Mouse (Mus musculus) limb, embryonic 14.5 days (tissue): ENCODE results near the gene Ugt1a7c. TPM values are rescaled to one million over a fixed set of nuclear protein-coding genes. Genes with fewer than 3 reads are reported as not detected.
"Not testable (repeated sequence)": the region's sequence is repeated elsewhere in the genome, so short reads cannot be mapped to it uniquely, and the experiment has no call there.

Experiments
- ATAC-seq: fragments of 200-750 bp; cut with Nextera tagmentation; 2 replicates; pipeline ENCODE4 v1.8.0; 2017; ENCODE audit warnings: low read depth, moderate number of reproducible peaks, moderate TSS enrichment; ENCODE audit not compliant: low FRiP score
- DNase-seq: peaks from one replicate; pipeline ENCODE4 v3.0.0-alpha.2; 2015; ENCODE audit warnings: low spot score
- H3K27ac ChIP-seq: fragments of 300-500 bp; sonication (generic); replicated peaks from 2 replicates; pipeline ENCODE4 v1.5.1; 2014; ENCODE audit warnings: low read depth, mild to moderate bottlenecking, low read length, moderate library complexity, mixed read lengths
- H3K27me3 ChIP-seq: fragments of 300-500 bp; sonication (generic); 2 replicates; pipeline ENCODE4 v1.6.1; 2014; ENCODE audit warnings: low read length, mixed read lengths; ENCODE audit not compliant: control insufficient read depth, insufficient read depth
- H3K36me3 ChIP-seq: fragments of 300-500 bp; sonication (generic); 2 replicates; pipeline ENCODE4 v1.6.1; 2014; ENCODE audit warnings: mild to moderate bottlenecking, low read length, moderate library complexity, mixed read lengths; ENCODE audit not compliant: control insufficient read depth, insufficient read depth
- H3K4me1 ChIP-seq: fragments of 300-500 bp; sonication (generic); 2 replicates; pipeline ENCODE4 v1.6.1; 2014; ENCODE audit warnings: antibody characterized with exemption, low read length, mixed read lengths; ENCODE audit not compliant: control insufficient read depth, insufficient read depth
- H3K4me2 ChIP-seq: fragments of 300-500 bp; sonication (generic); replicated peaks from 2 replicates; pipeline ENCODE4 v1.6.1; 2014; ENCODE audit warnings: low read depth, mild to moderate bottlenecking, low read length, moderate library complexity; ENCODE audit not compliant: severe bottlenecking
- H3K4me3 ChIP-seq: fragments of 300-500 bp; sonication (generic); replicated peaks from 2 replicates; pipeline ENCODE4 v1.5.1; 2014; ENCODE audit warnings: low read length
- H3K9ac ChIP-seq: fragments of 300-500 bp; sonication (generic); 2 replicates; pipeline ENCODE4 v1.6.1; 2014; ENCODE audit warnings: mild to moderate bottlenecking, low read depth, low read length, moderate library complexity; ENCODE audit not compliant: severe bottlenecking
- H3K9me3 ChIP-seq: fragments of 300-500 bp; sonication (generic); 2 replicates; pipeline ENCODE4 v1.6.1; 2016; ENCODE audit warnings: low read length; ENCODE audit not compliant: control insufficient read depth
- POLR2A ChIP-seq: fragments of 200-500 bp; IDR thresholded peaks from 2 replicates; pipeline ENCODE4 v1.8.0; 2012; ENCODE audit warnings: inconsistent platforms, mild to moderate bottlenecking, moderate library complexity, borderline replicate concordance; ENCODE audit not compliant: insufficient read depth, insufficient read length; ENCODE audit errors: extremely low read depth
- WGBS: fragments of 180-500 bp; shearing (Covaris S2); extraction: QIAGEN DNeasy Blood & Tissue Kit; methylation state at CpG from one replicate; pipeline ENCODE4 v1.1.7; 2014; 5-methylcytosine and 5-hydroxymethylcytosine counted together
- polyA plus RNA-seq, 2 experiments: library from polyadenylated mRNA; depleted of rRNA in 1 of 2; stranded (reverse) in 1 of 2; unstranded in 1 of 2; fragments of >200 nt; fragmentation: Nextera tagmentation in 1 of 2; extraction: Ambion mirVana in 1 of 2; gene quantifications; 2 replicates each; pipeline versions ENCODE4 v1.2.1 to v1.2.3; 2012 to 2014

Gene Ugt1a7c
- polyA plus RNA-seq, 2 experiments: 2.2 to 2.6 TPM

DNA sequence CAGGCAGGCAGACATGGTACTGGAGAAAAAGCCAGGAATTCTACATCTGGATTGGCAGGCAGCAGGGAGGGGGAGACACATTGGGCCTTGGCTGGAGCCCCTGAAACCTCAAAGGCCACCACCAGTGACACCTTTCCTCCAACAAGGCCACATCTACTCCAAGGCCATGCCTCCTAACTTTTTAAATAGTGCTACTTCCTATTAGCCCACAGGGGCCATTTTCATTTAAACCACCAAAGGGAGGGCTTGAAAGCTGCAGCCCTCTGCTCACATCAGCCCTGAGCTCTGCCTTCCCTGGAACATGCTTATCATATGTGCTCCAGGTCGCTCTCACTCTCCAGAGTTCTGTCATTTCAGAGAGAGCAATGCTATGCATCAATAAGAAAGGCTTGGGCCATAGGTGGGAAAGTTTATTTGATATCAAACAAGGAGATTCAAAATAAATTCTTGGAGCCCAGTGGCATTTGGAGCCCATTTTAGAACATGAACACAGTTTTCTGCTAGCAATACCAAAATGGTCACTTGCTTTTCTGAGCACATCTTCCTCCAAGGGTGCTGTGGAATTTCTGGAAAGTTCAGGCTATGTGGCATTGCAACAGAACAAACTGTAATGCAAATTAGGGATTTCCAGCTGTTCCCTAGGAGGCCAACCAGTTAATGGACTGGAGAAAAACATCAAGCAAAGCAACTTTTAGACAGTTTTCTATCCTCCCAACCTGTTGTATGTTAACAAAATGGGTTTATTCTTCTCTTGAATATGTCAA, 10.0 kb downstream of the Ugt1a7c start:
- H3K27me3 ChIP-seq: no peaks in the 10 kb centered on the region
- no peak overlapping the region for H3K4me3 ChIP-seq
- DNase-seq (no peak), ATAC-seq (no peak)
- no peak overlapping the region for H3K9ac ChIP-seq
- no peak overlapping the region for H3K27ac ChIP-seq
- no peak for TF ChIP-seq POLR2A
- H3K9me3 ChIP-seq: no peaks in the 10 kb centered on the region
- H3K4me1 ChIP-seq: no peaks in the 10 kb centered on the region
- no peak overlapping the region for H3K4me2 ChIP-seq
- H3K36me3 ChIP-seq: no peaks in the 10 kb centered on the region
- WGBS: 84% methylated on average over 1 of the region's 1 CpGs

GRCm38 (mm10) chr1:88105656-88106055, 10.8 kb downstream of the Ugt1a7c start:
- ATAC-seq (no peak), DNase-seq (no peak)
- H3K36me3 ChIP-seq: no peaks in the 10 kb centered on the region
- WGBS: 69% methylated on average over 2 of the region's 2 CpGs
- no peaks in the 10 kb centered on the region for H3K9me3 ChIP-seq
- TF ChIP-seq POLR2A: no peak
- H3K27me3 ChIP-seq: no peaks in the 10 kb centered on the region
- H3K4me1 ChIP-seq: no peaks in the 10 kb centered on the region
- no peak overlapping the region for H3K27ac ChIP-seq
- no peak overlapping the region for H3K4me3 ChIP-seq
- H3K4me2 ChIP-seq: no peak overlapping the region
- H3K9ac ChIP-seq: no peak overlapping the region

DNA sequence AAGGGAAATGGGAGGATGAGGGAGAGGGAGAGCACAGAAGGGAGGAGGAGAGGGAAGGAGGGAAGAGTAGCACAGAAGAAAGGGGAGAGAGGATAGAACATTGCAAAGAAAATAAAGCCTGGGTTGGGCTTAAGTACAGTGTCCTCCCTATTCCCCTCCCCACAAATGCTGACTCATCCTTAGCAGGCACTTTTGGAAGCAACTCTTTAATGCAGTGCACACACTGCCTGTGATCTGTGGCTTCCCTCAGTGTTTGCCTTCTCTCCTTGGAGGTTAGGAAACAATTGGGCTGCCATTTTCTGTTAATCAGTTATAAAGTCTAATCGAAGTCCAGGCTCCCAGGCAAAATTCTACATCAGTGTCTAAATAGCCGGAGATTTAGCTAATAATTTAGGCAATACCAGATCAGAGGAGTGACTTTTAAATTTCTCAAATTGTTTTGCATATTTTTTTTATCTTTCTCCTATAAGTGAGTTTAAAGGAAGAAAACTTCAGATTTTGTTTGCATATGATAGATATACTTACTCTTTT, 14.2 kb downstream of the Ugt1a7c start:
- H3K4me1 ChIP-seq, H3K27ac ChIP-seq, ATAC-seq, H3K4me3 ChIP-seq, H3K9ac ChIP-seq, H3K4me2 ChIP-seq, H3K27me3 ChIP-seq, DNase-seq, H3K9me3 ChIP-seq, H3K36me3 ChIP-seq: not testable (repeated sequence)
- 87% methylated on average over 2 of the region's 2 CpGs for WGBS

DNA sequence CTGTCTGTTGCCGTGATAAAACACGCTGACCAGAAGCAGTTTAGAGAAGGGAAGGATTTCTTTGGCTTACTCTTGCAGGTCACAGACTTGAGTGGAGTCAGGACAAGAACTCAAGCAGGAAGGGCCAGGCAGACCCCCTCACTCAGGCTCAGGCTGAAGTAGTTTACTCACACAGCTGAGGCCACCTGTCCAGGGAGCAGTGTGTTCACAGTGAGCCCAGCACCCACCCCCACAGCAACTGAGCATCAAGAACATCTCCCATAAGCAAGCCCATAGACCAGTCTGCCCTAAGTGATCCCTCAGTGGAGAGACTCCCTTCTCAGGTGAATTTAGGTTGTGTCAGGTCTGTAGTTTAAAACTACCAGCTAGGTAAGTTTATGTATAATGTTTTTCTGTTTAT, 14.7 kb downstream of the Ugt1a7c start:
- H3K9ac ChIP-seq, H3K4me3 ChIP-seq, H3K4me1 ChIP-seq, DNase-seq, H3K9me3 ChIP-seq, ATAC-seq, H3K4me2 ChIP-seq, H3K27ac ChIP-seq, H3K27me3 ChIP-seq, H3K36me3 ChIP-seq: not testable (repeated sequence)
- 85% methylated on average over 2 of the region's 2 CpGs for WGBS

- not testable (repeated sequence) for H3K9ac ChIP-seq, ATAC-seq, DNase-seq, H3K9me3 ChIP-seq, H3K27ac ChIP-seq, H3K4me3 ChIP-seq, H3K4me1 ChIP-seq, H3K36me3 ChIP-seq, H3K27me3 ChIP-seq, H3K4me2 ChIP-seq
- WGBS: 90% methylated on average over 6 of the region's 6 CpGs
Observed at GRCm38 (mm10) chr1:88112769-88113168, 17.9 kb downstream of the Ugt1a7c start.

DNA sequence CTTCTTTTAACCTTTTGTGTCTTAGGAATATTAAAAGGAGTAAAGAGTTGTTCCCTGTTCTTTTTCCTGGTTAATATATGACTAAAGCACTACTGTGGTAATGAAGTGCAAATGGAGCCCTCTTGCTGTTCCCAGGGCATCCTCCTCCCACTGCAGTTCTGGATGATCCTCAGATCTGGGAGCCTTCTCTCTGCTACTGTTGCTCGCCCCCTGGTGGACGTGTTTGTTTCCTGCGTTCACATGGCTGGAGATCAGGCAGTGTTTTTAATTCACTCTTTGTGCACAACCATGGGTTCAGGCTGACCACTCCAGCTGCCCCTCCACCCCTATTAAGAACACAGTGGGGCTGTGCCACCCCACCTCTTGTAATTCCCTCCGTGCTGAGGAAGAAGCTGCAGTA, 25.7 kb downstream of the Ugt1a7c start:
- H3K4me1 ChIP-seq, H3K27me3 ChIP-seq, DNase-seq, H3K4me3 ChIP-seq, H3K36me3 ChIP-seq, H3K27ac ChIP-seq, ATAC-seq, H3K9ac ChIP-seq, H3K9me3 ChIP-seq, H3K4me2 ChIP-seq: not testable (repeated sequence)
- 21% methylated on average over 4 of the region's 4 CpGs for WGBS

DNA sequence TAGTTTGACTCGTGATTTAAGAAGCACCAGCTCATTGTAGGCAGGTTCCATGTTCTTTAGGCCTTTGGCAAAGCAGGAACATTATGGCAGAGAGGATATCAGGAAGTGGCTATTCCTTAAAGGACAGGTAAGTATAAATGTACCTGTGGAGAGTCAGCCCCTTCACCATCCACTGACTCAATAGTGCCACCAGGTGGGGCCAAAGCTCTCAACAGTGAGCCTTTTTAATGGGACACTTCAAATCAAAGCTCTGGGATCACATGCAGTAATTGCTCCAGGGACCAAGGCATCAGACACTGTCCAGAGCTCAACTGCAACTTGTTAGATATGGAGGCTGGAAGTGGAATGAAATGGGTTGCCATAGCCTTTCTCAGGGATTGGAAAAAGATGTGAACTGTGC, 26.7 kb downstream of the Ugt1a7c start:
- not testable (repeated sequence) for H3K9ac ChIP-seq, H3K4me2 ChIP-seq, H3K27ac ChIP-seq, H3K9me3 ChIP-seq, DNase-seq, H3K36me3 ChIP-seq, H3K4me1 ChIP-seq, H3K27me3 ChIP-seq, ATAC-seq, H3K4me3 ChIP-seq
- no CpG with 5 or more reads among the region's 1 CpGs for WGBS

DNA sequence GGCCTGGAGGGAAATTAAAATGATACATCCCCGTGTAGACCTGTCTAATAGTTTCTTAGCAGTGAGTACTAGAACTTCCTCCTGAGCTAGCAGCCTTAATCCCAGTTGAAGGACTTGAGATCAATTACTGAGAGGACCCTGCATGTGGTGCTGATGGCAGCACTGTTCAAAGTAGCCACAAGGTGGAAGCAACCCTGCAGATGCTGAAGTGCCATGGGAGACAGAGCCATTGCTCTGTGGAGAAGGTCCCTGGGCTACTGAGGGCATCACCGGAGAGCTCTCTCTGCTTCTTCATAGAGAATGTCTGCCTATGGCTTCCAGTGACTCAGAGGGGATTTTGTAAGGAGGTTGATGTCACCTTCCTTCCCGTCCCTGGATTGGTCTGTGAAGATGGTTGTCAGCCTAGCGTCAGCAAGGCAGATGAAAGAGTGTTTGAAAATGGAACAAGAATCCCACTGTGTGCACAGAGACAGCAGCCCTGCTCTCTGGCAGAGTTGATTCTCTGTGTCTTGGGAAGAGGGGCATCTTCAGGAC, 31.0 kb downstream of the Ugt1a7c start:
- H3K9me3 ChIP-seq, DNase-seq, H3K4me2 ChIP-seq, ATAC-seq, H3K4me3 ChIP-seq, H3K9ac ChIP-seq, H3K36me3 ChIP-seq, H3K27me3 ChIP-seq, H3K4me1 ChIP-seq, H3K27ac ChIP-seq: not testable (repeated sequence)
- 75% methylated on average over 3 of the region's 4 CpGs for WGBS
